Mouse (Mus musculus): ENCODE measurements at regions not wholly inside any gene's neighbourhood (a gene's known extent, or its start where the extent isn't known, plus 50 kb on each side); places are given as distances from the start of the nearest gene placed in this dataset.

DNA sequence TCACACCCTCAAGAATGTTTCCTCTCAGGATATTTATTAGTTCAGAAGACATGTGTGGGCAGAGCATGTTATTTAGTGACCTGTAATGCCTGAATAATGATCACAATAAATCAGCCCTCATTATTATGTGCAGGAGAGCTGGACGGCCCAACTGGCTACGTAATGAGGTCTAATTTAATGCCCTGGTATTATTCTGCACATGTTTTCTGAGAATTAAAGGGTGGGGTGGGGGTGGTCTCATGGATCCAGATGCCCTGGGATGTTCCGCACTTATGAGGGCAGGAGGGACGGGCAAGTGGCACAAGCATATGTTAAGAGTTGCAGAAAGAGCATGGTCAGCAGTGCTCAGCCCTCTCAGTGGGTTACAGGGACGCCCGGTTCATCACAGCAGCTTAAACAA, 339.7 kb upstream of the Npvf start:
- TF ChIP-seq CTCF (IDR thresholded peaks at IDR 0.05; ENCODE audit: extremely low read depth, insufficient read depth, insufficient read length, insufficient replicate concordance) (no peak), POLR2A (IDR thresholded peaks at IDR 0.05; ENCODE audit: low read depth, low read length) (no peak)
